ENCODE assay signal across 8 mouse cellular contexts in genomic region chr4:41468396-41469080, GRCm38 (mm10). TPM values are rescaled to one million over a fixed set of nuclear protein-coding genes. Genes with fewer than 3 reads are reported as not detected.
DNase-seq lines count a peak whose midpoint lies in the region; ATAC-seq lines count a peak whose summit lies in the region.
"Had no signal": no experiment of that assay in that cellular context is flagged by ENCODE, and none has a peak within 500 bp of the region (broad histone marks: within the 10 kb centered on the region; RNA-seq: fewer than 3 reads in every experiment).

No protein-coding gene starts in this region.

- intact Hi-C loops in left cerebral cortex, postnatal 10 days (cut with DNase I) = loop anchor here (2.0 to 5.0 kb wide), 3 partner anchors 39 to 240 kb away; no protein-coding TSS in a partner anchor

- H3K4me2 ChIP-seq in neural tube, embryonic 11.5 days (ENCODE audit: low read depth) = no peak overlapping the region

- peaks cover 9% of the 10 kb centered on the region; the same call in 1 of the 2 replicates for H3K4me1 ChIP-seq in neural tube, embryonic 11.5 days (ENCODE audit: control insufficient read depth, insufficient read depth, low read length)

- no peaks in the 10 kb centered on the region for H3K36me3 ChIP-seq in neural tube, embryonic 11.5 days (ENCODE audit: control insufficient read depth, insufficient read depth, low read length)

- H3K4me3 ChIP-seq in neural tube, embryonic 11.5 days (ENCODE audit: low read depth, low read length) = no peak overlapping the region

- no peak overlapping the region for H3K27ac ChIP-seq in neural tube, embryonic 11.5 days (ENCODE audit: low read depth, low read length)

- WGBS in neural tube, embryonic 11.5 days = 63% methylated on average over 17 of the region's 17 CpGs

- H3K9me3 ChIP-seq in neural tube, embryonic 11.5 days (ENCODE audit: control insufficient read depth, low read length) = no peaks in the 10 kb centered on the region

- peak; percentile 59 for DNase-seq in ovary, postnatal 14 days (ENCODE audit: low spot score)
- no peak for DNase-seq in ovary, adult 18-20 months (ENCODE audit: low spot score)
- peak; percentile 75 for DNase-seq in adipocyte (ENCODE audit: low spot score)
- DNase-seq in cerebellum, postnatal 25 days = peak; percentile 75 to 80
- peak; percentile 41 to 67 for DNase-seq in heart, adult 9 months (ENCODE audit: low spot score in 2 of 2)
- peak; percentile 58 to 62 for DNase-seq in left cerebral cortex, postnatal 10 days (ENCODE audit: extremely low spot score in 1 of 2, low spot score in 2 of 2)
- peak; percentile 72 for DNase-seq in neural tube, embryonic 11.5 days (ENCODE audit: low spot score)

- no peaks in the 10 kb centered on the region for H3K27me3 ChIP-seq in neural tube, embryonic 11.5 days (ENCODE audit: control insufficient read depth, insufficient read depth, low read length)

- H3K9ac ChIP-seq in neural tube, embryonic 11.5 days (ENCODE audit: low read length) = no peak overlapping the region

- ATAC-seq in neural tube, embryonic 11.5 days (ENCODE audit: insufficient read depth, low FRiP score, low TSS enrichment) = no peak

RNA-seq across cellular contexts. Expression of gene Nudt2, which starts 3.6 kb away (rescaled TPM):
- 10 to 100 TPM; 32.8 to 34.8 TPM for total RNA-seq in left cerebral cortex, postnatal 10 days (2021)
- 57.2 and 62.9 TPM in 2 replicates for polyA plus RNA-seq in neural tube, embryonic 11.5 days (2014; fragmentation: Nextera tagmentation; extraction: Ambion mirVana)

RNA-seq across cellular contexts. Expression of gene Kif24, which starts 3.9 kb away (rescaled TPM):
- total RNA-seq in left cerebral cortex, postnatal 10 days (2021) = 1 to 10 TPM; 1.5 to 1.6 TPM
- 8.5 and 9.2 TPM in 2 replicates for polyA plus RNA-seq in neural tube, embryonic 11.5 days (2014; fragmentation: Nextera tagmentation; extraction: Ambion mirVana)

RNA-seq across cellular contexts. Expression of gene AI464131, which starts 34.3 kb away (rescaled TPM):
- 10 to 100 TPM; 33.6 to 37.4 TPM for total RNA-seq in left cerebral cortex, postnatal 10 days (2021)
- polyA plus RNA-seq in neural tube, embryonic 11.5 days (2014; fragmentation: Nextera tagmentation; extraction: Ambion mirVana) = 7.1 and 9.6 TPM in 2 replicates

RNA-seq across cellular contexts. Expression of gene 1110017D15Rik, which starts 48.6 kb away (rescaled TPM):
- 10 to 100 TPM in 1 of 2 experiments, 1 to 10 TPM in 1; 8.3 to 11.4 TPM for total RNA-seq in left cerebral cortex, postnatal 10 days (2021)
- 2.5 and 3.4 TPM in 2 replicates for polyA plus RNA-seq in neural tube, embryonic 11.5 days (2014; fragmentation: Nextera tagmentation; extraction: Ambion mirVana)
- total RNA-seq: hematopoietic stem cell, adult 5-6 weeks had no signal
